Mouse (Mus musculus): ENCODE results near the gene Slco1b2.
"Not testable (repeated sequence)": the region's sequence is repeated elsewhere in the genome, so short reads cannot be mapped to it uniquely, and the experiment has no call there.

Gene Slco1b2

DNA sequence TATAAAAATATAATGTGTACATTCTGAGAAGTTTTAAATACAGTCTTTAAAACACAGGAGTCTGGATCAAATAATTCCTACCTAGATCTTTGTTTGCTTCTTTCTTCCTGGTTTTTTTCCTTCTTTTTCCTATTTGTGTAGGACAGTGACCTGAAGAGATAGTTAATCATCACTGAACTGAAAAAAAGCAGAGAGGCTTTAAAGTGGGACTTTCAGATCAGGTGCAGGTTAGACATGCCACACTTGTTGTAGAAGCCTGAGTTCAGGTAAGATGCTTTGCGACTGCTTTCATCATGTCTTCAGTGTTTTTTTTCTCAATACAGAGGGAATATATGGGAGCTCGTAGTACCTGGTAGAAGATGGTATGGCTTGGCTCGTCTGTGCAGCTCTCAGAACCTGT, at the start of gene Slco1b2:
TSS of gene Slco1b2 (plus strand) at position 228 of the 400 bp plus-strand sequence.
- DNase-seq (ENCODE audit: low read depth, low spot score): no peak

DNA sequence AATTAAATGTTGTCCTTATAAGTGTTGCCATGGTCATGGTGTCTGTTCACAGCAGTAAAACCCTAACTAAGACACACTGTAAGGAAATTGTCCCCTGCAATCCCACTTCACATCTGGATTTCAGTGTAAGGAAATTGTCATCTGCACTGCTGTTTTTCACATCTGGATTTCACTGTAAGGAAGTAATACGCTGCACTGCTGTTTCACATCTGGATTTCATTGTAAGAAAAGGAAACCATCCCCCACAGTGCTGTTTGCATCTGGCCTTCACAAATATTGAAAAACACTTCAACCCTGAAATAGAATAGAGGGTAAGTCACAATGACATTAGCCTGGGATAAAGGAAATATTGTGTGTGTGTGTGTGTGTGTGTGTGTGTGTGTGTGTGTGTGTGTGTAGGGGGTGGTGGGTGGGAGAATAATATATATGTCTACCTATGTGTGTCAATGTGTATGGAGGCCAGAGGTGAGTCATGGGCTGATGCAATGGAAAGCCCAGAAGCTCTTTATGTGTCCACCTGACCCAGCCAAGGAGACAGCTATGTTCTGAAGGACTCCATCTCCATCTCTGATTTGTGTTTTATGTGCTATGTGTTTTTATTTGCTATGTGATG, 44.4 kb upstream of the Slco1b2 start:
- no peak for DNase-seq (ENCODE audit: low read depth, low spot score)

DNA sequence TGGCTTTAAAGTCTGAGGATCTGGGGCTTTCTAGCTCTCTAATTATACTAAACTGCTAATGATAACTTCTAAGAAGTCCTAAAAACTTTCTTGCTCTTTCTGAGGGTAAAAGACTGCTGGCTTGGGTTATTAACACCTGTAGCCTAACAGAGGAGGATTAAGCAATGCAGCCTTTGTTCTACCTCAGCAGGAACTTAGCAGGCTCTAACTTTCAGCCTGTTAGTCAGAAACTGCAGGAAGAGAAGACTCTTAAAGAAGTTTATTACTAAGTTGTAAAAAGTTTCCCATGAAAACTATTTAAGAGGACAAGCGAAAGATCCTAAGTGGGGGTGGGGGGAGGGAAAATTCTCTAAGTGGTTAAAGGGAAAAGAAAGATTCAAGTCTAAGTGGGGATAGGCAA, 39.3 kb upstream of the Slco1b2 start:
- DNase-seq (ENCODE audit: low read depth, low spot score): no peak

- DNase-seq (ENCODE audit: low read depth, low spot score): not testable (repeated sequence)
Measured at GRCm38 (mm10) chr6:141590598-141591200, 38.6 kb upstream of the Slco1b2 start.

- no peak for DNase-seq (ENCODE audit: low read depth, low spot score)
Measured at GRCm38 (mm10) chr6:141596081-141596480, 33.2 kb upstream of the Slco1b2 start.

- DNase-seq (ENCODE audit: low read depth, low spot score): no peak
Measured at GRCm38 (mm10) chr6:141597037-141597436, 32.3 kb upstream of the Slco1b2 start.

GRCm38 (mm10) chr6:141600940-141601339, 28.4 kb upstream of the Slco1b2 start:
- no peak for DNase-seq (ENCODE audit: low read depth, low spot score)

GRCm38 (mm10) chr6:141610702-141611260, 18.5 kb upstream of the Slco1b2 start:
- DNase-seq (ENCODE audit: low read depth, low spot score): no peak

DNA sequence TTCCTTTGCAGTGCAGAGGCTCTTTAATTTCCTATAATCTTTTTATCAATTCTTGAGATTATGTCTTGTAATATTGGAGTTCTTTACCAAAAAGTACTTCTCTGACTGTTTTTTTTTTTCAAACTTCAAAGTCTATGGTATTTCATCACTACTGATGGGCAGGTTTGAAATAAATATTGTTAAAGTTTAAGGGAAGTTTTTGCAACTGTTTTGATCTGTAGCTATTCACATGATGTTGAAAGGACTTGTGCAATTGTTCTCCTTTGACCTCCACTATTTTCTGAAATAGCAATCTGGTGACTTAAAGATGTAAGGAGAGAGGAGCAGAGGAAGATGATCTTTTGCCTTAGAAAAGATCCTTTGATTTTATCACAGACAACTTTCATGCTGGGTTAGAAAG, 15.3 kb upstream of the Slco1b2 start:
- DNase-seq (ENCODE audit: low read depth, low spot score): no peak

GRCm38 (mm10) chr6:141615348-141615747, 14.0 kb upstream of the Slco1b2 start:
- no peak for DNase-seq (ENCODE audit: low read depth, low spot score)

- DNase-seq (ENCODE audit: low read depth, low spot score): no peak
Measured at GRCm38 (mm10) chr6:141632935-141633334, 3.6 kb downstream of the Slco1b2 start.

DNA sequence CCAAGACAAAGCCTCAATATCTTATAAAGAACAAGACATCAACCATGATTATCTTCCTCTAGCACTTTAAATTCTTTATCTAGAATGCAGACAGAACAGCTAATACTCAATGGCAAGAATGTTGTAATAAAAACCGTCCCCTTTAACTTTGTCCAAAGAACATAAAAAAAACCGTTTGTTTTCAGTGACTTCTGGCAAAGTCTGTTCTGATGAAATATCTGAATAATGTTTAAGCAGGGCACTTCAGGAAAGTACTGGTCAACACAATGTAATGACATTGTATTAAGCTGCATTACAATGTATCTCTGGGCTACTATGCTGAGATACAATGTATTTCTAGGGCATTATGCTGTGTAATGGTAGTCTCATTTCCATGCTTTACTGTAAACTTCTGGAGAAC, 5.9 kb downstream of the Slco1b2 start:
- no peak for DNase-seq (ENCODE audit: low read depth, low spot score)

- no peak for DNase-seq (ENCODE audit: low read depth, low spot score)
Measured at GRCm38 (mm10) chr6:141640639-141641038, 11.3 kb downstream of the Slco1b2 start.

- no peak for DNase-seq (ENCODE audit: low read depth, low spot score)
Measured at GRCm38 (mm10) chr6:141687008-141687407, 57.7 kb downstream of the Slco1b2 start.

DNA sequence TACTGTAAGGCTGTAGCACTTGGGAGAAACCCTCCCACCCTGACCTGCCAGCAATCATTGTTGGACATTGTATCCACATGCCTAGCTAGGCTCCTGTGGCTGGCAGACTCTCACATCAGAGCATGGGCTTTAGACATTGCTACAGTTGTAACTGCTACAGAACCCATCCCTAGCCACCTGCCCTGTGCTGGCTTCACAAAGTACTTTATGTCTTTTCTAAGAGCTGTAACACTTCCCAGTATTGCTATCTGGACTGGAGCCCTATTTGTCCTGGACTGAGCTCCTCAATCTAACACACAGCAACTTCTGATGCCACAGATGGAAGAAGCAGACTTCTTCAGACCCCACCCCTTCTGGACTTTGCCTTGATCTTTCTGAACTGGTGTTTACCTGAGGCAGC, 61.9 kb downstream of the Slco1b2 start:
- DNase-seq (ENCODE audit: low read depth, low spot score): no peak
